Mouse (Mus musculus) embryo, embryonic 9.5 days (tissue): ENCODE measurements around the gene Olfr606.
"Not testable (repeated sequence)": the region's sequence is repeated elsewhere in the genome, so short reads cannot be mapped to it uniquely, and the experiment has no call there.

Experiments used
- DNase-seq: peaks from one replicate; pipeline ENCODE4 v3.0.0-alpha.2; 2017; ENCODE audit errors: extremely low spot score

The Olfr606 gene

DNA sequence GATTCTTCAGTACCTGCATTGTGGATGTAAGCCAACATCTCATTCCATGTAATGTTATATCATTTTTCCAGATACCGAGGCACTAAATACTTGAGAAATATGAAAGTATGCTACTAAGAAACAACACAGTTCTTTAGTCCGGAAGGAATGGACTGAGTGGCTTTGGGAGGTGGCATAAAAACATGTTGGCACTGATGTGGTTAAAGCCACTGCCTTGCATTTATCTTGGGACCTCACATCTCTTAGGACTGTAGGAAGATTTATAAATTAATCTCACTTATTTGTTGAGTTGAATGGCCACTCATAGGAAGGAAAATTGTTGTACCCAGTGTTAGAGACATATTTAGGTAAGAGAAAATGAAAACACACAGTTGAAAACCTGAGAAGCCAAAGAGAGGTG lies at the start of gene Olfr606:
Gene Olfr606, plus strand, starts transcription at position 301 of the 400 bp plus-strand sequence.
- DNase-seq = no peak

DNA sequence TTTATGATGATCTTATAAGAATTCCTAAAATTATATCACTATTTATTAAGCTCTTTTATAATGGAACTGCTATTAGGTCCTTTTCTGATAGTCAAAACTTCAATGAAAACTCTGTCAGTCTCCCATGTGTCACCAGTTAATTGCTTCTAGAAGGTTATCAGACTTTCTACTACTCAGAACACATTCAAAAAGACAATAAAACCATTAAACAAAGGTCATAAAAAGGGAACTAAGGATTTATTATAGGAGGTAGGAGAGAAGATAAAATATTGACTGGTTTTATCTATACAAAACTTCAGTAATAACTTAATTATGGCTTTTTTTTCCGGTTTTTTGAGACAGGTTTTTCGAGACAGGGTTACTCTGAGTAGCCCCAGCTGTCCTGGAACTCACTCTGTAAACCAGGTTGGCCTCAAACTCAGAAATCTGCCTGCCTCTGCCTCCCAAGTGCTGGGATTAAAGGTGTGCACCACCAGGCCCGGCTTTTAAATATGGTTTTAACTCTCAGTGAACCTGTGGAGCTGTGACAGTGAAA lies 42.3 kb upstream of the Olfr606 start:
- not testable (repeated sequence) for DNase-seq

DNA sequence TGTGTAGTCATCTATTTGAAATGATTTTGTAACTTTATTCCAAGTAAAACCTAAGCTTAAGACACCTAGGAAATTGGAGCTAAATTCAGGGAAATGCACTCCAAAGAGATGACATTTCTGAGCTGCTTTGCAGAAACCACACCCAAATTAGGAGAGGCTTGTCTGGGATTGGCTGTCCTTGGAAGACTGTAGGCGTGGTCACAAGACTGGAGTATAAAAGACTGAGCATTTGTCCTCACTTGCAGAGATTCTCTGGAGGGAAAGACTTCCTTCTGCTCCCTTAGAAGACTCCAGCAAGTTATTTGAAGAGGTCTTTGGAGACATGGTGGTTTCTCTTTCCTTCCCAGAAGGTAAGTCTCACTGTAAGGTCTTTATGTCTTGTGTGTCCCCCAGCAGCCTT lies 34.1 kb upstream of the Olfr606 start, which contains the start of gene Usp17lc:
Gene Usp17lc, plus strand, starts transcription at position 301 of the 400 bp plus-strand sequence.
- DNase-seq = not testable (repeated sequence)

DNA sequence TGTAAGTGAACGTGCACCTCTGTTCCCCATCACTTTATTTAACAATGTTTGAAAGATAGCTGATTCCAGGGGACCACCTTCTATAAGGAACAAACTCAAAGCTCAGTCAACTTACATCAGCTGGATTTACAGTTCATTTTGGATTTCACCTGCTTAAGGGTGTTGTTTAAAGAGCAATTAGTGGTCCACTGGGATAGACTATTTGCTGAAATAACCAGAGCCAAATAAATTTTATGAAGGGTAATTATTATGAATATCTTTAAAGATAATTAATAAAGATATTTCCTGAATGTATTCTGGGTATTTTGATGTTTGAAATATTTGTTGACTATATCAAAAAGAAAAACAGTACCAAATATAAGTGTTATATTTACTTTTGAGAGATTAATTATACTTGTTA lies 3.5 kb upstream of the Olfr606 start, which contains the start of gene Olfr605:
Gene Olfr605, minus strand, starts transcription at position 101 of the 400 bp plus-strand sequence.
- DNase-seq = no peak

DNA sequence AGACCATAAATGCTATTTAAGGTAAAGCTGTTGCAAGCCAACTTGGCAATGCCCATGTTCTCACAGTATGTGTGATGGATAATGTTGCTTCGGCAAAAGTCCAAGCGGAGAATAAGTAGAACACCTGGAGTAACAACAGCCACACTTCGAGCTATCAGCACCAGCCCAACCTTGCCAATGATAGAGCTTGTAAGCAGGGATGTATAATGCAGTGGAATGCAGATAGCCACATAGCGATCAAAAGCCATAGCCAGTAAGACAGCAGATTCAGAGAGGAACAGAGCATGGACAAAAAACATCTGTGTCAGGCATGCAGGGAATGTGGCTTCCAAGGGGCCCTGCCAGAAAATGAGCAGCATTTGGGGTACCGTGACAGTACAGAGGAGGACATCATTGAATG lies 11.7 kb downstream of the Olfr606 start:
- DNase-seq = no peak

DNA sequence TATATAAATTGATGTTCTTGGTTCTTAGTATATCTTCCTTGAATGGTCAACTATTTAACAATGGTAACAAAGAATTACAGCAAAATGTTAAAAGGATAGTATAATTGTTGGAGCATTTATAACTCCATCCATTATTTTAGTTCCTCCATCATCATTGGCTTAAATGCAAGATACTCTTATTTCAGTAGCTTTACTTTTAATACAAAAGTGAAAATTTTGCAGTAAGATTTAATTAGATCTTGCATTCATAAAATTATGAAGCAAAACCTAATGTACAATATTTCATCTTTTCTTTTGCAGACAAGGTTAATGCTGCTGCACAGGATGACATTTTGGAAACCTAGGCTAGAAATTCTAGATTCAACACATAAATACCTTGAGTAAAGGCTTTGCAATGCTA lies 20.7 kb downstream of the Olfr606 start, which contains the start of gene Olfr608:
Gene Olfr608, plus strand, starts transcription at position 301 of the 400 bp plus-strand sequence.
- no peak for DNase-seq

DNA sequence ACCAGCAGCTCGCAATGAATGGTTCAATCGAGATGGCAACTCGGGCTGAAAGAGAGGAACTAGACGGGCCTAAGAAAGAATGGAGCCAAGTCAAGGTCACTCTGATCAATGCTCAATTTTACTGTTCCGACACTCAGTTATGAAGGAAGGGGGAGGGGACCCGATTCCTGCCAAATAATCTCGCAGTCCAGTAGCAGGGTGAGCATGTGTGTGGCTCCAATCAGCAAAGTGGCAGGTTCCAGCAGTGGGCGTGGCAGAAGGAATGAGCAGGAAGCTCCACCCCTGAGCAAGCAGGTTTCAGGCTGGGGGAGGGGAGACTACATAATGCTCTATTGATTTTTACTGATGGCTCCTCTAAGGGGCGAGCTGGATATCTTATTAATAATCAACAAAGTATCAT lies 28.3 kb downstream of the Olfr606 start:
- not testable (repeated sequence) for DNase-seq

DNA sequence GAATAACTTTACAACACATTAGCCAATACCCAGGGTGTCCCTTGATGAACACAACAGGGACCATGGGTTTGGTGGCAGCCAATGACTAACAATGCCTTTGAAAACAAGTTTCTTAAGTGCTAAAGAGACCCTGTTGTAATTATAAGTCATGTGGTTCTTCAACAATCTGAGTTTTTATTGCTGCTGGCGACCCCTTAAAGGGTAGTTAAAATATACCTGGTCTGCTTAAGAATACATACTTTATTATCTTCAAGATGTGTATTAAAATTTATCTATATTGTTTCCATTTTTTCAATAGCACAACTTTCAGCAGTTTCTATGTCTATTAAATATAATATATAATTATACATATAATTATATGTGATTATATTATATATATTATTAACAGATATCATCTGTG lies 49.1 kb downstream of the Olfr606 start, which contains the start of gene Olfr609:
Gene Olfr609, minus strand, starts transcription at position 101 of the 400 bp plus-strand sequence.
- DNase-seq = no peak
